Mouse (Mus musculus) embryo, embryonic 11 days (tissue): Measurements from ENCODE around the gene Dnajb1.
A peak's percentile ranks its signal among the peaks of the same experiment; 100 is the strongest.

Experiments used
- DNase-seq: peaks from one replicate; pipeline ENCODE4 v3.0.0-alpha.2; 2015

Gene Dnajb1

DNA sequence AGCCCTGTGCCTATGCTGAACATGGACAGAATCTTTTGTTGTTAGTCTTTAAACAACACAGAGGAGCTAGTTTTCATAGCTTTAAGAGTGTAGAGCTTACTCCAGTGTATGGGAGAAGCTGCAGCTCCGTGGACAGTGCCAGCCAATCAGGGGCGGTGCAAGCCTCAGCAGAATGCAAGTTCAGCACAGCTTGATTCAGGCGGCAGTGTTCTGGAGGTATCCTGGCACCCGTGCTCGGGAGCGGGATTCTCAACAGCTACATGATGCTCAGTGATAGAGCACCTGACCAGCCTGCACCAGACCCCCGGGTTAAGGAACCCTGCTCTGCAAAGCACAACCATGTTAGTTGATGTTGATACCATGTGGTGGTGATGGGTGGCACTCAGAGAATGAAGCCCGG is 52.6 kb downstream of the Dnajb1 start:
- DNase-seq: no peak

DNA sequence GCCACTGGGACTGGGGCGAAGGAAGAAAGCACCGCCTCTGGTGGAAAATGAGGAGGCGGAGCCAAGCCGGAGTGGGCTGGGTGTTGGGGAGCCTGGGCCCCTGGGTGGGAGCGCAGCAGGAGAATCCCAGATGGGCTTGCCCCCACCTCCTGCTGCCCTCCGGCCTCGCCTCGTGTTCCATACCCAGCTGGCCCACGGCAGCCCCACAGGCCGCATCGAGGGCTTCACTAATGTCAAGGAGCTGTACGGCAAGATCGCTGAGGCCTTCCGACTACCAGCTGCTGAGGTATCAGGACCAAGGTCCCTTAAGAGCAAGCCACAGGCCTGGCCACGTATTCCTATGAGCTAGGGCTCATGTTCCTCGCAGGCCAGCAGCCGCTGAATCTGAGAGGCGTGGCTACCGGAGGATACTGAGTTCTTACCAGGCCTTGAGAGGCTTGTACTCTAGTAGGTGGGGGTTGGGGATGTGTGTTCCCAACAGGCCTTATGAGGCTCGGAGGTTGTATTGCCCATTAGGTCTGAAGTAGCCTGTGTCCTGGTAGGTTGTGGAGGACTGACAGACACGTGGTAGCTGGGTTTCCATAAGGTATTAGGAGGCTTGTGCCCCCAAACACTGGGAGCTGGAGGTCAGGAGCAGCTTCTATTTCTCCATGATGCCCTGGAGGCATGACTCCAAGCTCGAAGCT is 53.1 kb downstream of the Dnajb1 start:
- DNase-seq: peak; percentile 67
